Mouse (Mus musculus) forebrain, embryonic 12.5 days (tissue): Measurements from ENCODE around the gene Trpv1. TPM values are rescaled to one million over a fixed set of nuclear protein-coding genes. Genes with fewer than 3 reads are reported as not detected.

Experiments
- ATAC-seq: fragments of 200-750 bp; cut with Nextera tagmentation; 2 replicates; pipeline ENCODE4 v1.8.0; 2017; ENCODE audit warnings: moderate TSS enrichment; ENCODE audit not compliant: low FRiP score
- H3K27ac ChIP-seq: fragments of 300-500 bp; sonication (generic); 2 replicates; pipeline ENCODE4 v1.5.1; 2016; ENCODE audit warnings: mild to moderate bottlenecking
- H3K27me3 ChIP-seq: fragments of 300-500 bp; sonication (generic); 2 replicates; pipeline ENCODE4 v1.6.1; 2016; ENCODE audit warnings: mild to moderate bottlenecking
- H3K36me3 ChIP-seq: fragments of 300-500 bp; sonication (generic); replicated peaks from 2 replicates; pipeline ENCODE4 v1.6.1; 2016; ENCODE audit warnings: mild to moderate bottlenecking
- H3K4me1 ChIP-seq: fragments of 300-500 bp; sonication (generic); 2 replicates; pipeline ENCODE4 v1.6.1; 2016
- H3K4me2 ChIP-seq: fragments of 300-500 bp; sonication (generic); 2 replicates; pipeline ENCODE4 v1.6.1; 2016; ENCODE audit warnings: mild to moderate bottlenecking, moderate library complexity
- H3K4me3 ChIP-seq: fragments of 300-500 bp; sonication (generic); replicated peaks from 2 replicates; pipeline ENCODE4 v1.5.1; 2016; ENCODE audit warnings: mild to moderate bottlenecking
- H3K9ac ChIP-seq: fragments of 300-500 bp; sonication (generic); 2 replicates; pipeline ENCODE4 v1.6.1; 2016; ENCODE audit warnings: mild to moderate bottlenecking
- H3K9me3 ChIP-seq: fragments of 300-500 bp; sonication (generic); 2 replicates; pipeline ENCODE4 v1.6.1; 2016
- WGBS: fragments of 180-500 bp; shearing (Covaris S2); methylation state at CpG from one replicate; pipeline ENCODE4 v1.1.7; 2016; 5-methylcytosine and 5-hydroxymethylcytosine counted together
- polyA plus RNA-seq: library from polyadenylated mRNA; unstranded; fragments of >200 nt; fragmentation: Nextera tagmentation; extraction: Ambion mirVana; gene quantifications from 2 replicates; pipeline ENCODE4 v1.2.1, GENCODE M21; 2016

Trpv1 gene
- polyA plus RNA-seq, 1 experiment from 2014 or later, result not detected

DNA sequence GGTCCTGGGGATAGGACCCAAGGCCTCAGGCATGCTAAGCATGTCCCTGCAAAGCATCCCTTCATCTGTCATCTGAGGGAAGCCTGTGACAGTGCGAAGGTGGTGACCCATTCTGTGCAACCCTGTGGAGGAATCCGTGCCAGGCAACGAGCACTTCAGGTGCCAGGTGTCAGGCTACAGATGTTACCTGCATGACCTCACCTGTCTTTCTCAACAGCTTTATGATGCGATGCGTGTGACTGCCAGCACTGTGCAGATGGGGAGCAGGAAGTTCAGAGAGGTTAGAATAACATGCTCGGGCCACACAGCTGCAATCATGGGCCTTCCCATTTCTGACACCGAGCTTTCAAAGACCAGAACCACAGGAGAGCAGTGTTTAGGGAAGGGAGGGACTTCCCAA, 28.9 kb upstream of the Trpv1 start:
- no peak overlapping the region for H3K27ac ChIP-seq
- ATAC-seq, result no peak
- no peaks in the 10 kb centered on the region for H3K4me1 ChIP-seq
- H3K4me3 ChIP-seq, result no peak overlapping the region
- 76% methylated on average over 7 of the region's 7 CpGs for whole genome bisulfite sequencing
- no peaks in the 10 kb centered on the region for H3K9me3 ChIP-seq
- no peaks in the 10 kb centered on the region for H3K36me3 ChIP-seq
- H3K9ac ChIP-seq, result no peak overlapping the region
- H3K4me2 ChIP-seq, result no peak overlapping the region
- H3K27me3 ChIP-seq, result peaks cover 10% of the 10 kb centered on the region; the same call in 1 of the 2 replicates

DNA sequence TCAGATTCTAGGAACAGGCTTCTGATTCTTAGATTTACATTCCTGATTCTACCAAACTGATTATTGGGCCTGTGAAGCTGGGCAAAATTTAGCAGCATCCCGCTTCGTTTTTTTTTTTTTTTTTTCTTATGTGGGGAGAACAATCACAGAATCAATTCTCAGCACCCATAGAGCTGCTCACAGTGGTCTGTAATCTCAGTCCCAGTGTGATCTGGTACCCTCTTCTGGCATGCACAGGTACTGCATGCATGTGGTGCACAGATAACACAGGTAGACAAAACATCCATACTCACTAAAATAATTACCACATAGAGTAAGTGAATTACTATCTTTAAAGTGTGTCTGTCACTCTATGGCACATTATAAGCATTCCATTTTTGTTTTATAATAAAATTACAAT, 26.5 kb upstream of the Trpv1 start:
- ATAC-seq, result no peak
- no peak overlapping the region for H3K27ac ChIP-seq
- no peaks in the 10 kb centered on the region for H3K36me3 ChIP-seq
- H3K4me2 ChIP-seq, result no peak overlapping the region
- WGBS, result 93% methylated on average over 2 of the region's 2 CpGs
- H3K9me3 ChIP-seq, result no peaks in the 10 kb centered on the region
- no peaks in the 10 kb centered on the region for H3K4me1 ChIP-seq
- H3K9ac ChIP-seq, result no peak overlapping the region
- no peak overlapping the region for H3K4me3 ChIP-seq
- H3K27me3 ChIP-seq, result 0 out of 2 replicates have a peak, but pooled peaks cover under 1% of the 10 kb centered on the region

DNA sequence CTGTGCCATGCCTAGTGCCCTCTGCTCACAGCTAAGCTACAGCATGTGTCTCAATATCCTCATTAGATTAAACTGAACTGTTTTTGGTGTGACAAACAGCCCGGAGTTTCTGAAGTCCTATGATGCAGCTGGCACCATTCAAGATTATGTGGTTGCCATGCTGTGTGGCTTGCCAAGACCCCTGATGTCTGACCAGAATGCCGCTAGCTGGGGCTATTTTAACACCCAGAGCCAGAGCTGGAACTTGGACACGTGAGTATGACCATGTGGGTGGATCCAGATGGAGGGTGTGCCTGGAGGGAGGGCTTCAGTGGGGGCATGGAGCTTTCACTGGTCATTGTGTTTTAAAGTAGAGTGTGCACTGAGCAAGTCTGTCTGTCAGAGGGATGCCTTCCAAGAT, 20.1 kb upstream of the Trpv1 start:
- Histone ChIP-seq H3K4me1 (no peaks in the 10 kb centered on the region), H3K4me3 (no peak overlapping the region), H3K9ac (no peak overlapping the region), H3K27me3 (0 out of 2 replicates have a peak, but pooled peaks cover 6% of the 10 kb centered on the region), H3K9me3 (no peaks in the 10 kb centered on the region), H3K4me2 (no peak overlapping the region), H3K27ac (no peak overlapping the region), H3K36me3 (no peaks in the 10 kb centered on the region)
- ATAC-seq, result no peak
- 85% methylated on average over 3 of the region's 3 CpGs for WGBS

DNA sequence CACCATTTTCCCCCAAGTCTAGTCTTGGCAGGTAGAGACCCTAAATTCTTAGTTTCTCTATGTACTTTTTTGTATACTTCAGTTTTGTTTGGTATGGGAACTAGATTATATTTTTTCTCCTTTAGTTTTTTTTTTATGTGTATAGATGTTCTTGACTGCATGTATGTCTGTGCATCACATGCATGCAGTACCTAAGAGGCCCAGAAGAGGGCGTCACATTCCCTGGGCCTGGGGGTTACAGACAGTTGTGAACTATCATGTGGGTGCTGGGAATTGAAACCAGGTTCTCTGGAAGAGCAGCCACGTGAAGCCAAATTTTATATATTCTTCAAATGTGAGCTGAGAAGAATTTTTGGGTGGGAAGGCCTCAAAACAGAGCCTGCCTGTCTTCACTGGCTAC, 14.4 kb upstream of the Trpv1 start:
- Histone ChIP-seq H3K9me3 (no peaks in the 10 kb centered on the region), H3K4me2 (no peak overlapping the region), H3K9ac (no peak overlapping the region), H3K4me3 (no peak overlapping the region), H3K27ac (no peak overlapping the region), H3K4me1 (no peaks in the 10 kb centered on the region), H3K27me3 (peaks cover 6% of the 10 kb centered on the region; the same call in 1 of the 2 replicates), H3K36me3 (no peaks in the 10 kb centered on the region)
- WGBS, result 68% methylated on average over 2 of the region's 2 CpGs
- no peak for ATAC-seq

DNA sequence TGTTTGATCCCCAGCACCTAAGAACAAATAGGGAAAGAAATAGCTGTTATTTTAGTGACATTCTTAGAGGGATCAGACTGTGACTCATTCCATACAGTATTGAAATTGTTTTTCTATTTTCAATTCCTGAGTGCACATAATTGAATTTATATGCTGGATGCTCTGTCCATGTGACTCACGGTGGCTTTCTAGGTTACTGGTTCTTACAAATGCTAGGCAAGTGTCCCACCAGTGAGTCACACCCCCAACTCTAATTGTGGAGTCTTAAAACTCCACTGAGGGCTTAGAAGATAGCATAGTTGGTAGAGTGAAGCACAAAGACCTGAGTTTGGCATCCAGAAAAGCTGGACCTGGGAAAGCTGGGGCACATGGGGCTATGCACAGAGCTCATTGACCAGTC, 13.4 kb upstream of the Trpv1 start:
- Histone ChIP-seq H3K4me3 (no peak overlapping the region), H3K36me3 (no peaks in the 10 kb centered on the region), H3K9ac (no peak overlapping the region), H3K9me3 (no peaks in the 10 kb centered on the region), H3K27ac (no peak overlapping the region), H3K4me2 (no peak overlapping the region), H3K27me3 (no peaks in the 10 kb centered on the region; the same call in 1 of the 2 replicates), H3K4me1 (no peaks in the 10 kb centered on the region)
- WGBS, result 80% methylated on average over 1 of the region's 1 CpGs
- ATAC-seq, result no peak

DNA sequence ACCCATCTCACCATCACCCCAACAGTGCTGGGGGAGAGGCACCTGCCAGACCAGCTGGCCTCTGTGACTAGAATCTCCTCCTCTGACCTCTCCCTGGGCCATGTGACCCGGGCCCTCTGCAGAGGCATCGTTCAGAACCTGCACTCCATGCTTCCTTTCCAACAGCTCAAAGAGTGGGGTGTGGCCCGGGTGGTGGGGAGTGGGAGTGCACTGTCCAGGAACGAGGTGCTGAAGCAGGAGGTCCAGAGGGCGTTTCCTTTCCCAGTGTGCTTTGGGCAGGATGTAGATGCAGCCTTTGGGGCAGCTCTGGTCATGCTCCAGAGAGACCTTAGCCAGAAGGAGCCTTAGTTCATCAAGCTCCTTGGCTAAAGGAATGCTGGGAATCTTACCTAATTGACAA, 11.2 kb upstream of the Trpv1 start:
- no peaks in the 10 kb centered on the region for H3K9me3 ChIP-seq
- WGBS, result 53% methylated on average over 5 of the region's 5 CpGs
- H3K36me3 ChIP-seq, result no peaks in the 10 kb centered on the region
- no peak overlapping the region for H3K4me2 ChIP-seq
- no peak overlapping the region for H3K9ac ChIP-seq
- H3K27ac ChIP-seq, result no peak overlapping the region
- no peak for ATAC-seq
- no peaks in the 10 kb centered on the region for H3K4me1 ChIP-seq
- H3K4me3 ChIP-seq, result no peak overlapping the region
- H3K27me3 ChIP-seq, result no peaks in the 10 kb centered on the region; the same call in 1 of the 2 replicates

DNA sequence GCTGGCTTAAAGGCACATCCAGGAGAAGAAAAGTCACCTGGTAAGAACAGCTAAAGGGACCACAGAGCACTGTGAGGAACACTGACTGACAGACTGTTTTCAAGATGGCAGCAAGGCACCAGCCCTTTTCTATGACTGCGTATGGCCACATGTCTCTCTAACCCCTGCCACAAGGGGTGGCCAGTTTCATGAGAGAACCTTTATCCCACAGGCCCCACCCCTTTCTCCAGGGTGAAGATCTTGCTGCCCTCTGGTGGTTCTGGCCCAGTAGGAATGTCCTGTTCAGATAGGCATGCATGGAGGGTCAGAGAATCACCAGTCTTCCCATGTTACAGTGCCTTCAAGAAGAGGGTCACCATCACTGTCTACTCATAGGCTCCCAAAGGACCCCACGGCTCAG, 10.1 kb upstream of the Trpv1 start:
- 82% methylated on average over 2 of the region's 2 CpGs for WGBS
- peaks cover 2% of the 10 kb centered on the region; the same call in 1 of the 2 replicates for H3K9me3 ChIP-seq
- no peak for ATAC-seq
- H3K36me3 ChIP-seq, result no peaks in the 10 kb centered on the region
- no peak overlapping the region for H3K27ac ChIP-seq
- H3K4me3 ChIP-seq, result no peak overlapping the region
- no peaks in the 10 kb centered on the region for H3K4me1 ChIP-seq
- H3K9ac ChIP-seq, result no peak overlapping the region
- no peaks in the 10 kb centered on the region; the same call in 1 of the 2 replicates for H3K27me3 ChIP-seq
- no peak overlapping the region for H3K4me2 ChIP-seq

DNA sequence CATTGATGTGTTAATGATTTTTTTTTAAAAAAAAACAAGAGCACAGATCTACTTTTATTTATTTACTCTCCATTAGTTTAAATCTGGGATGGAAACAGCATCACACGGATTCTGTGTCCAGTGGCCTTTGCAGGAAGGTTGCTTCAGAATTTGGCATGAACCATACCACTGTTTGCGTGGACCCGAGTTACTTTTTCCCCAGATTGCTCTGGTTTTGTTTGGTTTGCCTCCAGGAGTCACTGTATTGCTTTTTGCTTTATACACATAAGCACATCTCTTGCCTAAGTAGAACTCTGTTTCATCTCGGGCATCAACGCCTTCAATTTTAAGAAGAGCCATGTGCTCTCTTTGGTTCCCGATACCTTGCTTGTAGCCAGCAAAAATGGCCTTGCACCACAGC, 8.2 kb upstream of the Trpv1 start:
- no peak for ATAC-seq
- no peaks in the 10 kb centered on the region for H3K4me1 ChIP-seq
- H3K9ac ChIP-seq, result no peak overlapping the region
- no peak overlapping the region for H3K4me2 ChIP-seq
- H3K9me3 ChIP-seq, result peaks cover 4% of the 10 kb centered on the region; the same call in 1 of the 2 replicates
- H3K27ac ChIP-seq, result no peak overlapping the region
- H3K36me3 ChIP-seq, result no peaks in the 10 kb centered on the region
- no peaks in the 10 kb centered on the region; the same call in 1 of the 2 replicates for H3K27me3 ChIP-seq
- WGBS, result 93% methylated on average over 6 of the region's 6 CpGs
- H3K4me3 ChIP-seq, result no peak overlapping the region

DNA sequence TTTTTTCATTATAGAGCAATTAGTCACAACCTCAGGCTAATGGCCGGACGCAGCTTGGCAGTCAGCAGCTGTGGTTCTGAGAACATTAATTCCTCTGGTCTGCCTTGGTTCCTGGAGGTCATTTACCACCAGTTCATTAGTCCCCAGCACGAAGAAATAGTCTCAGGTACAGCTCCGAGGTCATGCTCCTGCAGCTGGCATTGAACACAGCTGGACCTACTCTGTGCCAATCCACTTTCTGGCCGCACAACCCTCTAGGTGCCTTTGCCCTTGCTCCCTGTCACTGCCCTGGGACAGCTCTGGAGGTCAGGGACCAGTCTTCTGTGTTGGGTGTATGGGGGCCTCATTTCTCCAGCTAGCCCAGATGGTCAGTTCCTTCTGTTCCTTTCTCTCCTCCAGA, 5.2 kb upstream of the Trpv1 start:
- Histone ChIP-seq H3K27me3 (no peaks in the 10 kb centered on the region), H3K4me1 (no peaks in the 10 kb centered on the region), H3K27ac (no peak overlapping the region), H3K36me3 (no peaks in the 10 kb centered on the region), H3K4me2 (no peak overlapping the region), H3K9me3 (peaks cover 4% of the 10 kb centered on the region; the same call in 1 of the 2 replicates), H3K9ac (no peak overlapping the region), H3K4me3 (no peak overlapping the region)
- no peak for ATAC-seq
- 86% methylated on average over 5 of the region's 5 CpGs for WGBS

DNA sequence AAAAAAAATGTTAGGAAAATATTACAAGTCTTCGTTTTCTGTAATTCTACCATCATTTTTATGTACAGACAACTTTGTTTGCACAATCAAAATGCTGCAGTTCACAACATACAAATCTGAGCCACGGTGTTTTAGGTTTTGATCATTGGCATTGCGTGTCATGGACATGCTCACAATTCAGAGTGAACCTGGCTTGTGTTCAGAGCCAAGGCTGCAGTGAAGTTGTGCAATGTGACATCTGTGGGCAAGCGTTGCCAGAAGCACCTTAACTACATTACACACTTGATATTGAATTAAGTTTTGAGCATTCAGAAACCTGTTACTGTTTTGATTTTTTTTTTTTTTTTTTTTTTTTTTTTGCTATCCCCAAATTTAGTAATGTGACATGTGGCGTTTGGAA, 4.0 kb upstream of the Trpv1 start:
- 91% methylated on average over 5 of the region's 5 CpGs for WGBS
- H3K9me3 ChIP-seq, result peaks cover 4% of the 10 kb centered on the region; the same call in 1 of the 2 replicates
- no peaks in the 10 kb centered on the region for H3K4me1 ChIP-seq
- no peak for ATAC-seq
- H3K27ac ChIP-seq, result no peak overlapping the region
- H3K4me2 ChIP-seq, result no peak overlapping the region
- no peaks in the 10 kb centered on the region for H3K27me3 ChIP-seq
- no peak overlapping the region for H3K9ac ChIP-seq
- no peaks in the 10 kb centered on the region for H3K36me3 ChIP-seq
- H3K4me3 ChIP-seq, result no peak overlapping the region

DNA sequence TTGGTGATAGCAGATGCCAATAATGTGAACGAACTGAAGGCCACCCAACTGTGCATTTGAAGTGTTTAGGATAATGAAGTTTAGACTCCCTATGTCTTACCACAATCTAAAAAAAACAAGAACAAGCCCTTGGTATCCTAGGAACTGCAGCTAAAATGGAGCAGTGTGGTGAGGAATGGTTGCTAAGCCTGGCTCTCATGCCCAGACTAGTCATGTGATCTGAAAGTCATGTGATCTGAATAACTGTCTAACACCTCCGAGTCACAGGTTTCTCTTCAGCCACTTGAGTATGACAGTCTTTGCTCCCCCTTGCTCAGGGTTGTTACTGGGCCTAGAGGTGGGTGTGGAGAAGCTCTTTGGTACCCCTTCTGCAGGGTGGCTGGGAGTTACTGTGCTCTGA, 1.6 kb upstream of the Trpv1 start:
- no peak overlapping the region for H3K27ac ChIP-seq
- ATAC-seq, result no peak
- no peaks in the 10 kb centered on the region for H3K27me3 ChIP-seq
- H3K36me3 ChIP-seq, result no peaks in the 10 kb centered on the region
- H3K9ac ChIP-seq, result no peak overlapping the region
- no peaks in the 10 kb centered on the region for H3K4me1 ChIP-seq
- H3K9me3 ChIP-seq, result peaks cover 4% of the 10 kb centered on the region; the same call in 1 of the 2 replicates
- no peak overlapping the region for H3K4me3 ChIP-seq
- 66% methylated on average over 2 of the region's 2 CpGs for WGBS
- H3K4me2 ChIP-seq, result no peak overlapping the region

DNA sequence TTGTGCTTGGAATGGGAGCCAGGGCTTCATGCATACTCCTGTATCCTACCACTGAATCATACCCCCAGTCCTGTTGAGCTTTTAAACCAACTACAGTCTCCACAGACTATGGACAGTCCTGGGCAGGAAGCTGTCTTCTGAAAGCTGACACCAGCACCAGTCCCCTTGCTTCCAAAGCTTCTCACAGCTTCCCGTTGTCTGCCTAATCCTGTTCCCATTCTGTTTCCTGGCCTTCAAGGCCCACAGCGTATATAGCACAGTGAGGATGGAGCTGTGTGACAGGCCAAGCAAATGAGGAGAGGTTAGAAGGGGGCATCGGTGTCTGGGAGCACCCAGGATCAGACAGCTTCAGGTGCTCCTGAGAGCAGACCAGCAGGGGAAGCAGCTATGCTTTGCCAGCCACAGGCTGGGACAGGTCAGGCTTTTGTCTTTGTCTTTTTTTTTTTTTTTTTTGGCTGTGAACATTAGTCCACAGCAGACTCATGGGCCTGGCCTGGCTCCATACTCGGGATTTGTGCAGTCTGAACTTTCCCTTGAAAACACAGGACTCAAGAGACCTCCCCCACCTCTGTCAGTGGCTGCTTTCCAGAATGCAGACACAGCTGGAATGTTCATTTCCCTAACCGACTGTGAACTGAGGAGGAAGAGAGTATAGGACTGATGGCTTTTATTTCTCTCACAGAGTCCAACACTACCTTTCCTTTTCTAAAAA, 2.1 kb downstream of the Trpv1 start:
- H3K4me3 ChIP-seq, result no peak overlapping the region
- no peaks in the 10 kb centered on the region for H3K27me3 ChIP-seq
- H3K27ac ChIP-seq, result no peak overlapping the region
- H3K4me1 ChIP-seq, result no peaks in the 10 kb centered on the region
- 53% methylated on average over 5 of the region's 5 CpGs for WGBS
- ATAC-seq, result no peak
- no peaks in the 10 kb centered on the region for H3K9me3 ChIP-seq
- H3K36me3 ChIP-seq, result no peaks in the 10 kb centered on the region
- H3K4me2 ChIP-seq, result no peak overlapping the region
- no peak overlapping the region for H3K9ac ChIP-seq

DNA sequence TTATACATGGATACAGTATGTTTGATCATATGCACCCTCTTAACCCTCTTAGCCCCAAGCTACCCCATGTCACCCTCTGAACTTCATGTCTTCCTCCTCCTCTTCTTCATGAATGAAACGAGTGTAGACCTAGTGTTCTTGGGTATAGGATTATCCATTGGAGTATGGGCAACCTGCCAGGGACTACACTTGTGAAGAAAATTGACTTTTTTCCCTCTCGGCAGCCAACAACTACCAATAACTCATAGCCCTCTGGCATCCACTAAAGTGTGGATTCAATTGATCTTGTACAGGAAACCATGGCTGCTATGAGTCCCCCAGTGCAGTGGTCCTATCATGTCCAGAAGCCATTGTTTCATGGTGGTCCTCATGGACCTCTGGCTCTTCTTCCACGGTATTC, 2.6 kb downstream of the Trpv1 start:
- Histone ChIP-seq H3K9ac (no peak overlapping the region), H3K36me3 (no peaks in the 10 kb centered on the region), H3K4me2 (no peak overlapping the region), H3K4me1 (no peaks in the 10 kb centered on the region), H3K27ac (no peak overlapping the region), H3K9me3 (no peaks in the 10 kb centered on the region), H3K27me3 (no peaks in the 10 kb centered on the region), H3K4me3 (no peak overlapping the region)
- ATAC-seq, result no peak
- WGBS, result 80% methylated on average over 3 of the region's 3 CpGs
